Mouse (Mus musculus) testis, postnatal 10 days (tissue): ENCODE results near the gene Nrxn3.

Experiments
- DNase-seq: peaks from one replicate; pipeline ENCODE4 v3.0.0; 2021; ENCODE audit warnings: low spot score

Gene Nrxn3

DNA sequence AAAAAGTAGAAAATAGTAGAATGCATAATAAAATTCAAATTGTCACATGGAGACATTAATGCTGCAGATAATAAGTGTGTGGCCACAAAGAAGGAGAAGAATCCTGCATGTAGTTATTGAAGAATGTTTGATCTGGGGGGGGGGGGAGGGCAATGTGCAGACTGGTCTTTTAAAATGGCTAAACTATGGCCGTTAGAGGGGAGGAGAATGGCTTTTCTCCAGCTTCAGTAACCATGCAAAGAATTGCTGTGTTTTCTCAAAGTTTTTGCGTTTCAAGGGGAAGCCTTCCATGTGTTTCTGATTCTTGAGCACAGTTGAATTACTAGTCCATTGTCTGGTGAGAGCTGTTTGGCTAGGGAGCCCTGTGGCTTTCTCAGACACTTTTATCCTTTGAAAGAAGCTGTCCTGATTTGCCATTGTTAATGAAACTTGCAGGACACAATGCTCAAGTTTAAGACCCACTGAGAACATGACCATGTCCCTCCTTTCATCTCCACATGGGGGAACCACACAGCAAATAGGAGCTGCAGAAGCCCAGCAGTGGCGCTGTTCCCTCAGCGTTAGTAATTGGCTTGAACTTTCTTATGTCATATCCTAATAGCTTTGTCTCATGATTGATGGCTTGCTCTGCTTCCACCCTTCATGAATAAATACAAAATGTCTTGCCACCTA lies 808.1 kb downstream of the Nrxn3 start:
- no peak for DNase-seq

- DNase-seq: no peak
Measured at GRCm38 (mm10) chr12:89551291-89551690, 828.6 kb downstream of the Nrxn3 start.

DNA sequence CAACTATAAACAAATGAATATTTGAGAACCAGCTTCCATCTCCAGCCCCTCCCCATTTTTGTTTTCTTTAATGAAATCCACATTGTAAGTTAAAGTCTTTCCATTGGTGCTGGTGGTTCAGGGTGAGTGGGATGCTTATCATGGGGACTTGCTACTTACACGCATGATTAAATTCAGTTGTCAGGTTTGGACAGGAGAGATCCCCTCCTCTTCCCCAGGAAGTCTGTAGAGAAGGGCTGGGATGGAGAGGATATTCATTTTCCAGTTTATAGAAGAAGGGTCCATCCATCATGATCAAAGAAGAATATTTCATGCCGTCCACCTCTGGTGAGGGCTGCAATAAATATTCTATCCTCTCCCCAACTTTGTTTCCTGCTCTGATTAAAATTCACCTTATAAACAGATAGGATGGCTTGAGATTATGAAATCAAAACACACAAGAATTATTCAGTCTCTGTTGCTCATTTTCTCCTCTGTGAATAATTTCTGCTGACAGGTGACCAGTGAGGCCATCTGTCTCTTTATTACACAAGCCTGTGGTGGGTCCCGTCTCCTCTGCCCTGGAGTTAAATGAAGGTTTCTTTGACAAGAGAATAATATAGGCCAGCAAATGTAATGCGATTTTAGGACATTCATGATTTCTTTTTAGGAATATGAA lies 830.7 kb downstream of the Nrxn3 start:
- no peak for DNase-seq

DNA sequence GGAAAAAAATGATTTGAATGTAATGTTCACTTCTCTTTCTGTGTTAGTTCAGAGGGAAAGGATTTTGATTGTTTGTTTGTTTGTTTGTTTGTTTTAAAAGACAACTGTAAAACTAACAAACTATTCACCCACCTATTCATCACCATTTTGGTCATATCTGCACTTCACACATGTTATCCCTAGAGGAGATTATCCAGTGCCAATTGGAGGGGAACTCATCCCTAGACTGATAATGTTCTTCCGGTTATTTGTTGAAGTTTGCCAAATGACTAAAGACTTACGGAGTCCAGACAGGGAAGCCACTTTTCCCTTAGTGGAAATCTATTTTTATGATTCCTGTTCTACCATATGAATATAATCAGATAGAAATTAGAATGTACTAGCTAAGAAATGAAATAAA lies 831.5 kb downstream of the Nrxn3 start:
- DNase-seq: no peak

GRCm38 (mm10) chr12:89554740-89555430 lies 832.2 kb downstream of the Nrxn3 start:
- no peak for DNase-seq

DNA sequence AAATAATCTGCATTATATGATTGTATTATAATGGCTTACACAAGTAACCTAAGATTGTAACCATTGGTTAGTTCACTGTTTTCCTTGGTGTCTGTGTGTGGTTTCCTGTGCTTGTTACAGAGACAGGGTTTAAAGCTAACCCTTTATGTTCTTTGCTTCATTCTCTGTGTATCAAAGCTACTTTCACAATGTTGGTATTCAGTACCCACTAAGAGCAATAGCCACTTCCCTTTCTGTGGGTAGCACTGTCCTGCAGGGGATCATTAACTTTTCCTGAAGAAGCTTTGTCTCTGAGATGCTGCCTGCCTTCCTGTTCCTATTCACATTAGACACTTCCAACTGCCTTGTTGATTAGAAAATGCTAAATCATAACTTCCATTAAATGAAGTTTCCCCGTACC lies 836.2 kb downstream of the Nrxn3 start:
- DNase-seq: no peak

DNA sequence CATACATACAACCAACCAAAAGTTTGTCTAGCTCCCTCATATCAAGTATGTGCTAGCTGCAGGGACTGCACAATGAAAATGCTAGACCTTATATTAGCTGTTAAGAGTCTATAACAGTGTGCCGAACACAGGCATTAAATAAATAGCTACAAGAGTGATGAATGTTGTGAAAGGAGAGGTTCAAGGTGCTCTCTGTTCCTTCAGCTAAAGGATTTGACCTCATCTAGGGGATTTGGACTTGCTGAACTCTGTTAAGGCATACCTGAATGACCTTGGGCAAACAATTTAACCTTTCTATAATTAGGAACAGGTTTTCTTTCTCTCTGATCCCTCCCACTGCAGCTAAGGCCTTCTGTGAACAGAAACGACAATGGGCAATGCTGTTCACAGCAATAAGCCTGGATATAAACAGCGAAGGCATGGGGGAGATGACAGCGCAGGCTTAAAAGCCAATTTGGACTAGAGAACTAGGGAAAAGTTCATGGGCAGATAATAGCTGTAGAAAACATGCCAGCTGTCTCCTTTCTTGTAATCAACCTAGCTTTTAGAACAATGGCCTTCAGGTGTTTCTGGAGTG lies 839.4 kb downstream of the Nrxn3 start:
- DNase-seq: no peak

GRCm38 (mm10) chr12:89568723-89569377 lies 846.2 kb downstream of the Nrxn3 start:
- no peak for DNase-seq

DNA sequence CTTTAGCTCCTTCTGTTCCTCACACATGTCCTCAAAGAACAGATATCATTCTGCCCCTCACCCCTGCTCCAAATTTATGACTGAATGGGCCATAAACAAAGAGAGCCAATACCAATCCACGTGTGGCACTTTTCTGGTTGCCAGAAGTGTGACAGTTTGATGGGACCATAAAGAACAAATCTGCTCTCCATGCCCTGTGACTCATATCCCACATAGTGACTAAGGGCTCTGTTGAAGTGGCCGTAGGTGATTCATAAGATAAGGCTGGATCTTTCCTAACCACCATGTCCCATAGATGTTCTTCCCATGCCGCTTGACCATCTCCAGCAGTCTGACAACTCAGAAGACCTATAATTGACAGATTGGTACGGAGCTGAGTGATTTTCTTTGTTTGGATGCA lies 869.8 kb downstream of the Nrxn3 start:
- DNase-seq: no peak

DNA sequence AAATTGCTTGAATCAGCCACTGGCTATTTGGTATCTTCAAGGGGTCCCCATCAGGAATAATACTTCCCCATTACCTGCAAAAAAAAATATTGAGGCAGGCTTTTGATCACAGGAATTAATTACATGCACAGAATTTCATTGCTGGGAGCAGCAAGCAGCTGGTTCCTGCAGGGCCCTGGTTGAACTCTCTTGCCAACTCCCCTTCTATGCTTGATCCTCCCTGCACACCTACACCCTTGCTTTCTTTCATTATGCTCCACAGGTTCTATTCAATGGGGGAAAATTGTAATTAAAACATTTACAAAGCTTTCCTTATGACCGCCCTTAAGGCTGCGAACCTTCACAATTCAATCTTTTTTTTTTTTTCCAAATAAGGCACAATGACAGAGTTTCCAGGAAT lies 891.0 kb downstream of the Nrxn3 start:
- no peak for DNase-seq

GRCm38 (mm10) chr12:89625746-89626145 lies 903.1 kb downstream of the Nrxn3 start:
- DNase-seq: no peak

- DNase-seq: no peak
Measured at GRCm38 (mm10) chr12:89640046-89640445, 917.4 kb downstream of the Nrxn3 start.

DNA sequence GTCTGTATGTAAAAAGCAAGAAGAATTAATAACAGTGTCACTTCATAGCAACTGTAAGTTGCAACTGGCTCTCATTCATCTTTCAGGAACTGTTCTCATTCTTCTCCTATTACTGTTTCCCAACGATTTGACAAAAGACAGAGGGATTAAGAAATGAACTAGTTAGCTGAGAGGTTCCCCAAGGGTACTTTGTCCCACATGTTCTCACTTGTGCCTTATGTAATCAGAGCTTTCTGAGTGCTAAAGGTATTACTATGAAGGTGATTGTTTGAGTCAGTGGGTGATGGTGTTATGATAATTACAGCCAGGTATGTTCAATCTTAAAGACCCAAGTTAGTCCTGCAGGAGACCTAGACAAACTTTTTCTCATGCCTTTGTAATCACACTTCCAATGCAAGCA lies 918.8 kb downstream of the Nrxn3 start:
- no peak for DNase-seq

- DNase-seq: no peak
Measured at GRCm38 (mm10) chr12:89653211-89653610, 930.5 kb downstream of the Nrxn3 start.

DNA sequence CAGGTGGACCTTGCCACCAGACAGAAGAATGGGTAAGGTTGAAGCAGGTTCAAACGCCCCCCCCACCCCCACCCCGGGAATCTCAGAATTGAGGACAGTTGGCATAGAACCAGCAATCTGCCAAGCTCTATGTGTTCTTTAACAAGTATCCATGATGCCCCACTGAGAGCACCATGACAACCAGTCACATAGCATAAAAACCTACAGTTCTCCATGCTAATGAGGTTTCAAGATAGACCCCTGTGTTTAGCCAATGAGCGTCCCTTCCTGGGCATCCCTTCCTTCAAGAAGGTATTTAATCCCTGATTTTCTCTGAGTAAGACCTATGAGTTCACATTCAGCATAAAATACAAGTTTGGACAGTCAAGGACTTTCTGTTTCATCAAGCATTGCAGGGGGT lies 938.5 kb downstream of the Nrxn3 start:
- no peak for DNase-seq

DNA sequence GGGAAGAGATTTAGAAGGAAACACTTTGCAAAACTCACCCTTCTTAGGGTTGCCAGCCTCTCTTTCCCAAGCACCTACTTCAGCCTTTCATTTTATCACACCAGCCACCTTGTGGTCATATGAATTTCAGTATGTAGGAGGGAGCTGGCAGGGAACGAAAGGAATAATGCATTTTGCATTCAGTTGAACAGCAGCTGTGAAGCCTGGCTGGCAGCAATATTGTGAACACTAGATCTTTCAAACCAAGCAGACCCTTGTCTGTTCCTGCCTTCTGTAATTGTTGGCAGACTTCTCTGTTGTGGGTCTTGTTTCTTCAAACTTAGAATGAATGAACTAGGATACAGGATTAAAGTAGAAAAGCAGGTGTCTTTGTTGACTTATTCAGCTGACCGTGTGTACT lies 946.2 kb downstream of the Nrxn3 start:
- no peak for DNase-seq

GRCm38 (mm10) chr12:89672819-89673218 lies 950.1 kb downstream of the Nrxn3 start:
- no peak for DNase-seq

- no peak for DNase-seq
Measured at GRCm38 (mm10) chr12:89685633-89686032, 963.0 kb downstream of the Nrxn3 start.

GRCm38 (mm10) chr12:89689086-89689485 lies 966.4 kb downstream of the Nrxn3 start:
- no peak for DNase-seq

DNA sequence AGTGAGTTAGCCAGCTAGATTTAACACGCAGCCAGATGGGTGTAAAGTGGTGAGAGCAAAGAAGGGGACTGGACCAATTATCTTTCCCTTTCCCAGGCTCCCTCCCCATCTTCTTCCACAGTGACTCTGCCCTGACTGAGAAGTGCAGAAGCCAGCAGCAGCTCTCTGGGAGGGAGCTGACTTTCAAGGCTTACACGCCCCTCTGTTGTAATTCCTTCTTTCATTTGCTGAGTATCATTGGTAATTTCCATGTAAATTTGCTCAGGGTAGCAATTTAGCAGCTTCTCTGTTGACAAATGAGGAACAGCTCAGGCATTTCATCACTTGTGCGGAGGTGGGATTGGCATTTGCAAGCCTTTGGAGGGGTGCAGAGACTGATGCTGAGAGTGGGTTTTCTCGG lies 976.8 kb downstream of the Nrxn3 start:
- DNase-seq: no peak

GRCm38 (mm10) chr12:89700937-89701458 lies 978.3 kb downstream of the Nrxn3 start:
- no peak for DNase-seq

GRCm38 (mm10) chr12:89702931-89703330 lies 980.3 kb downstream of the Nrxn3 start:
- no peak for DNase-seq
